Mouse (Mus musculus): ENCODE measurements around the gene Prkce. TPM values are rescaled to one million over a fixed set of nuclear protein-coding genes. Genes with fewer than 3 reads are reported as not detected.
A peak's percentile ranks its signal among the peaks of the same experiment; 100 is the strongest.

The Prkce gene
- total and polyA plus RNA-seq, 3 experiments, result 6.1 to 27.3 (median 26.0) TPM

GRCm38 (mm10) chr17:86393191-86393590 is 225.6 kb downstream of the Prkce start:
- no peak overlapping the region for H3K4me3 ChIP-seq
- WGBS, result 96% methylated on average over 10 of the region's 10 CpGs

DNA sequence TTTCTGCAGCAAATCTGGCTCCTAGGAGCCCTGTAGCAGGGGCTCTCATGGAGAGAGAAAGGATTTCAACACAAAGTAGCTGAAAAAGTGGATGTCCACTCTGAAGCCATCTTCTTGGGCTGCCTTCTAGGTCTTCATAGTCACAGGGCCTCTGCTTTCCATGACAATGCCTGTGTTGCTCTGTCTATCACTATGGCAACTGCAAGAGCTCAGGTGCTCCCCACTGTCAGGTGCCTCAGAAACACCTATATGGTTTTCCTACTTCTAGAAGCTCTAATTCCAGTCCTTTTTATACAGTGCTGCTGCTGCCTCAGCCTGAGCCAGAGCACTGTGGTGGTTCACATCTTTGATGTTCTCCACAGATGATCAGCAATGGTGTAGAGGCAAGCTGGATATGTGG is 229.5 kb downstream of the Prkce start:
- Histone ChIP-seq H3K27me3 (ENCODE audit: control insufficient read depth, insufficient read depth, low read length) (no peaks in the 10 kb centered on the region), H3K4me3 (no peak overlapping the region), H3K79me2 (replicated peaks; ENCODE audit: control insufficient read depth, insufficient read depth, low read length) (peaks cover 2% of the 10 kb centered on the region; the same call in 1 of the 2 replicates), H3K9ac (ENCODE audit: low read depth, low read length) (no peak overlapping the region), H3K27ac (no peak overlapping the region), H3K4me1 (ENCODE audit: control insufficient read depth, insufficient read depth, low read length) (peaks cover 10% of the 10 kb centered on the region), H3K36me3 (ENCODE audit: control insufficient read depth, insufficient read depth, low read length) (no peaks in the 10 kb centered on the region; the same call in 1 of the 2 replicates)
- no peak for DNase-seq
- intact Hi-C loops (cut with DNase I), result no loop called here
- TF ChIP-seq POLR2A (IDR thresholded peaks at IDR 0.05; ENCODE audit: insufficient read depth, low read depth, low read length) (no peak), CTCF (IDR thresholded peaks at IDR 0.05) (no peak), EP300 (IDR thresholded peaks at IDR 0.05; ENCODE audit: insufficient read depth, low read depth, low read length) (no peak)

More at GRCm38 (mm10) chr17:86393191-86393590, 225.6 kb downstream of the Prkce start:
- H3K27me3 ChIP-seq (ENCODE audit: control insufficient read depth, insufficient read depth, low read length), result no peaks in the 10 kb centered on the region
- no peak overlapping the region for H3K9ac ChIP-seq (ENCODE audit: low read depth, low read length)
- no peak overlapping the region for H3K27ac ChIP-seq
- DNase-seq, result no peak
- TF ChIP-seq CTCF (IDR thresholded peaks at IDR 0.05), result no peak
- no peak for TF ChIP-seq POLR2A (IDR thresholded peaks at IDR 0.05; ENCODE audit: insufficient read depth, low read depth, low read length)
- no peak for TF ChIP-seq EP300 (IDR thresholded peaks at IDR 0.05; ENCODE audit: insufficient read depth, low read depth, low read length)
- H3K4me1 ChIP-seq (ENCODE audit: control insufficient read depth, insufficient read depth, low read length), result peaks cover 2% of the 10 kb centered on the region
- intact Hi-C loops (cut with DNase I), result no loop called here
- H3K36me3 ChIP-seq (ENCODE audit: control insufficient read depth, insufficient read depth, low read length), result no peaks in the 10 kb centered on the region; the same call in 1 of the 2 replicates
- peaks cover 2% of the 10 kb centered on the region; the same call in 1 of the 2 replicates for H3K79me2 ChIP-seq (replicated peaks; ENCODE audit: control insufficient read depth, insufficient read depth, low read length)

- 56% methylated on average over 5 of the region's 5 CpGs for WGBS
- no peak overlapping the region for H3K27ac ChIP-seq
- intact Hi-C loops (cut with DNase I), result no loop called here
Observed at GRCm38 (mm10) chr17:86397647-86398046, 230.1 kb downstream of the Prkce start.

DNA sequence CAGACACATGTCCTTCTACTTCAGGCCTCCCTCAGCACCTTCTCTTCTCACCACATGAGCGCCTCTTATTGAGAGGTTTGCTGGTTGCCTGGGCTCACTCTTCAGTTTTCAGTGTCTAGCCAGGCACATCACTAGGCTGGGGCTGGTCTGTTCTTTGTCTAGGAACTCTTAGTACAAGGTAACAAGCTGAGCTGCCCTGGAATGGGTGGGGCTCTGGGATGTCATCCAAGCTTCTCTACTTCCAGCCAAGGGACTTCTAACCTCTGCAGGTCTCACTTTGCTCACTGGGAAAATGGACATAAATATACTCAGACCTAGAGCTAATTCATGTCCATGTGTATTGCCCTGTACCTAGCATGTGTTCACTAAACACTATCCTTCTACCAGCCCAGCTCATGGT is 230.6 kb downstream of the Prkce start:
- peaks cover 10% of the 10 kb centered on the region for H3K4me1 ChIP-seq (ENCODE audit: control insufficient read depth, insufficient read depth, low read length)
- WGBS, result 89% methylated on average over 1 of the region's 1 CpGs
- no peak overlapping the region for H3K4me3 ChIP-seq
- no peaks in the 10 kb centered on the region for H3K27me3 ChIP-seq (ENCODE audit: control insufficient read depth, insufficient read depth, low read length)
- intact Hi-C loops (cut with DNase I), result no loop called here
- no peak overlapping the region for H3K9ac ChIP-seq (ENCODE audit: low read depth, low read length)
- no peak overlapping the region for H3K27ac ChIP-seq
- no peaks in the 10 kb centered on the region; the same call in 1 of the 2 replicates for H3K36me3 ChIP-seq (ENCODE audit: control insufficient read depth, insufficient read depth, low read length)
- H3K79me2 ChIP-seq (replicated peaks; ENCODE audit: control insufficient read depth, insufficient read depth, low read length), result peaks cover 2% of the 10 kb centered on the region; the same call in 1 of the 2 replicates
- DNase-seq, result peak in 1 of 2 experiments; percentile 16
- TF ChIP-seq POLR2A (IDR thresholded peaks at IDR 0.05; ENCODE audit: insufficient read depth, low read depth, low read length) (no peak), EP300 (IDR thresholded peaks at IDR 0.05; ENCODE audit: insufficient read depth, low read depth, low read length) (no peak)

More at GRCm38 (mm10) chr17:86397647-86398046, 230.1 kb downstream of the Prkce start:
- no peak for DNase-seq
- Histone ChIP-seq H3K27me3 (ENCODE audit: control insufficient read depth, insufficient read depth, low read length) (no peaks in the 10 kb centered on the region), H3K79me2 (replicated peaks; ENCODE audit: control insufficient read depth, insufficient read depth, low read length) (peaks cover 2% of the 10 kb centered on the region; the same call in 1 of the 2 replicates), H3K9ac (ENCODE audit: low read depth, low read length) (no peak overlapping the region), H3K4me3 (no peak overlapping the region), H3K4me1 (ENCODE audit: control insufficient read depth, insufficient read depth, low read length) (peaks cover 10% of the 10 kb centered on the region), H3K36me3 (ENCODE audit: control insufficient read depth, insufficient read depth, low read length) (no peaks in the 10 kb centered on the region; the same call in 1 of the 2 replicates)
- TF ChIP-seq CTCF (IDR thresholded peaks at IDR 0.05) (no peak), EP300 (IDR thresholded peaks at IDR 0.05; ENCODE audit: insufficient read depth, low read depth, low read length) (no peak), POLR2A (IDR thresholded peaks at IDR 0.05; ENCODE audit: insufficient read depth, low read depth, low read length) (no peak)

DNA sequence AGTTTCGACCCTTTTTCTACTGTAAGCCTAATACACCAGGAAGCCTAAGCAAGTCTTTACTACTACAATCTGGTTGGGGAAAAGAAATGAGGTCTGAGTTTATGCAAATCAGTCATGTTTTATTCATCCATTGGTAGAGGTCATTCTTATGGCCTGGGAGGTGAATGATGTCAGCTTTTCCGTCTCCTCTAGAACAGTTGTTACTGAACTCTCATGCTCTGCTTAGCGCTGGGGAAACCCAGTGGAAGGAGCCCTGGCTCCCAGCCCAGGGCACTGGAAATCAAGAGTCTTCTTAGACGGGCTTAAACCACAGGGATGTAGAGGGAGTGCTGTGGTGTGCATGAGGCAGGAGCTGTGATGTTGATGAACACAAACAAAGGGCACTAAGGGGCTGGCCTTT is 232.4 kb downstream of the Prkce start:
- H3K27me3 ChIP-seq (ENCODE audit: control insufficient read depth, insufficient read depth, low read length), result no peaks in the 10 kb centered on the region
- 33% methylated on average over 4 of the region's 4 CpGs for WGBS
- intact Hi-C loops (cut with DNase I), result no loop called here
- 0 out of 2 replicates have a peak, but pooled peaks cover under 1% of the 10 kb centered on the region for H3K79me2 ChIP-seq (replicated peaks; ENCODE audit: control insufficient read depth, insufficient read depth, low read length)
- TF ChIP-seq POLR2A (IDR thresholded peaks at IDR 0.05; ENCODE audit: insufficient read depth, low read depth, low read length), result no peak
- TF ChIP-seq CTCF (IDR thresholded peaks at IDR 0.05), result no peak
- no peak for TF ChIP-seq EP300 (IDR thresholded peaks at IDR 0.05; ENCODE audit: insufficient read depth, low read depth, low read length)
- H3K4me3 ChIP-seq, result no peak overlapping the region
- peaks cover 10% of the 10 kb centered on the region for H3K4me1 ChIP-seq (ENCODE audit: control insufficient read depth, insufficient read depth, low read length)
- H3K36me3 ChIP-seq (ENCODE audit: control insufficient read depth, insufficient read depth, low read length), result no peaks in the 10 kb centered on the region; the same call in 1 of the 2 replicates
- peak; percentile 46 to 58 for DNase-seq
- H3K9ac ChIP-seq (ENCODE audit: low read depth, low read length), result no peak overlapping the region
- H3K27ac ChIP-seq, result no peak overlapping the region; the same call in 1 of the 2 replicates

- H3K27ac ChIP-seq, result no peak overlapping the region
- 76% methylated on average over 11 of the region's 11 CpGs for WGBS
Observed at GRCm38 (mm10) chr17:86404795-86405501, 237.4 kb downstream of the Prkce start.

More at GRCm38 (mm10) chr17:86404795-86405501, 237.4 kb downstream of the Prkce start:
- no peaks in the 10 kb centered on the region for H3K36me3 ChIP-seq (ENCODE audit: control insufficient read depth, insufficient read depth, low read length)
- no peaks in the 10 kb centered on the region for H3K27me3 ChIP-seq (ENCODE audit: control insufficient read depth, insufficient read depth, low read length)
- TF ChIP-seq CTCF (IDR thresholded peaks at IDR 0.05), result no peak
- no peak for TF ChIP-seq POLR2A (IDR thresholded peaks at IDR 0.05; ENCODE audit: insufficient read depth, low read depth, low read length)
- no peak for TF ChIP-seq EP300 (IDR thresholded peaks at IDR 0.05; ENCODE audit: insufficient read depth, low read depth, low read length)
- peaks cover 2% of the 10 kb centered on the region for H3K4me1 ChIP-seq (ENCODE audit: control insufficient read depth, insufficient read depth, low read length)
- H3K79me2 ChIP-seq (replicated peaks; ENCODE audit: control insufficient read depth, insufficient read depth, low read length), result no peaks in the 10 kb centered on the region
- H3K4me3 ChIP-seq, result no peak overlapping the region
- intact Hi-C loops (cut with DNase I), result no loop called here
- H3K9ac ChIP-seq (ENCODE audit: low read depth, low read length), result no peak overlapping the region
- DNase-seq, result no peak
